Mouse (Mus musculus): ENCODE data around the gene Capn5. TPM values are rescaled to one million over a fixed set of nuclear protein-coding genes. Genes with fewer than 3 reads are reported as not detected.
"Not testable (repeated sequence)": the region's sequence is repeated elsewhere in the genome, so short reads cannot be mapped to it uniquely, and the experiment has no call there.

Capn5 gene
- total and polyA plus RNA-seq, 2 experiments from 2014 or later, result 20.9 to 51.9 TPM

GRCm38 (mm10) chr7:98190578-98190977 is 12.5 kb upstream of the Capn5 start:
- H3K27ac ChIP-seq (ENCODE audit: low read depth, low read length), result no peak overlapping the region
- ATAC-seq (ENCODE audit: low FRiP score), result no peak
- H3K4me2 ChIP-seq (ENCODE audit: low read depth, low read length, poor library complexity, severe bottlenecking), result no peak overlapping the region
- TF ChIP-seq CTCF (IDR thresholded peaks at IDR 0.05), result peak; percentile 49
- WGBS, result 95% methylated on average over 1 of the region's 1 CpGs
- no peaks in the 10 kb centered on the region for H3K36me3 ChIP-seq (ENCODE audit: insufficient read depth, low read length)
- peak; percentile 31 for DNase-seq (ENCODE audit: low spot score)
- peaks cover 29% of the 10 kb centered on the region for H3K27me3 ChIP-seq (ENCODE audit: insufficient read depth, low read length)
- no peak overlapping the region for H3K9ac ChIP-seq (replicated peaks; ENCODE audit: low read length, poor library complexity, severe bottlenecking)
- H3K4me1 ChIP-seq (ENCODE audit: insufficient read depth, low read length), result 0 out of 2 replicates have a peak, but pooled peaks cover 7% of the 10 kb centered on the region
- H3K9me3 ChIP-seq (ENCODE audit: low read length), result no peaks in the 10 kb centered on the region
- H3K4me3 ChIP-seq (ENCODE audit: low read depth, low read length), result no peak overlapping the region

GRCm38 (mm10) chr7:98189745-98190144 is 11.7 kb upstream of the Capn5 start:
- no peak for TF ChIP-seq CTCF (IDR thresholded peaks at IDR 0.05)
- no peak for DNase-seq (ENCODE audit: low spot score)
- H3K4me1 ChIP-seq (ENCODE audit: insufficient read depth, low read length), result 0 out of 2 replicates have a peak, but pooled peaks cover 7% of the 10 kb centered on the region
- H3K4me3 ChIP-seq (ENCODE audit: low read depth, low read length), result no peak overlapping the region
- no peaks in the 10 kb centered on the region for H3K36me3 ChIP-seq (ENCODE audit: insufficient read depth, low read length)
- H3K9ac ChIP-seq (replicated peaks; ENCODE audit: low read length, poor library complexity, severe bottlenecking), result no peak overlapping the region
- no peak overlapping the region for H3K27ac ChIP-seq (ENCODE audit: low read depth, low read length)
- no peaks in the 10 kb centered on the region for H3K9me3 ChIP-seq (ENCODE audit: low read length)
- no peak for ATAC-seq (ENCODE audit: low FRiP score)
- peaks cover 24% of the 10 kb centered on the region for H3K27me3 ChIP-seq (ENCODE audit: insufficient read depth, low read length)
- WGBS, result 45% methylated on average over 3 of the region's 3 CpGs
- H3K4me2 ChIP-seq (ENCODE audit: low read depth, low read length, poor library complexity, severe bottlenecking), result no peak overlapping the region

DNA sequence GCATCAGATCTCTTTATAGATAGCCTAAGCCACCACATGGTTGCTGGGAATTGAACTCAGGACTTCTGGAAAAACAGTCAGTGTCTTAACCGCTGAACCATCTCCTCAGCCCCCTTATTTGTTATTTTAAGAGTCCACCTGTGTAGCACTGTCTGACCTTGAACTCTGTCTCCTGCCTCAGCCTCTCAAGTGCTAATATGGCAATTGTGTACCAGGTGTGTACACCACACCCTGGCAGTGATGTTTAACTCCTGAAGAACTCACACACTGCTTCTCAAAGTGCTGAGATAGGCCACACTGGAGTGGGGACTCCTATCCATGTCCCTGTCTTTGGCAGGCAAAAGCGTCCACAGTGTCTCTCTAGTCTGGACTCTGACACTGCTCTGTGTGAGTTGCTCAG is 10.6 kb upstream of the Capn5 start:
- DNase-seq (ENCODE audit: low spot score) (no peak), ATAC-seq (ENCODE audit: low FRiP score) (no peak)
- WGBS, result 96% methylated on average over 2 of the region's 2 CpGs
- Histone ChIP-seq H3K9ac (replicated peaks; ENCODE audit: low read length, poor library complexity, severe bottlenecking) (no peak overlapping the region), H3K9me3 (ENCODE audit: low read length) (no peaks in the 10 kb centered on the region), H3K4me2 (ENCODE audit: low read depth, low read length, poor library complexity, severe bottlenecking) (no peak overlapping the region), H3K27ac (ENCODE audit: low read depth, low read length) (no peak overlapping the region), H3K27me3 (ENCODE audit: insufficient read depth, low read length) (peaks cover 24% of the 10 kb centered on the region), H3K4me1 (ENCODE audit: insufficient read depth, low read length) (0 out of 2 replicates have a peak, but pooled peaks cover 3% of the 10 kb centered on the region), H3K4me3 (ENCODE audit: low read depth, low read length) (no peak overlapping the region), H3K36me3 (ENCODE audit: insufficient read depth, low read length) (no peaks in the 10 kb centered on the region)
- TF ChIP-seq CTCF (IDR thresholded peaks at IDR 0.05), result no peak

DNA sequence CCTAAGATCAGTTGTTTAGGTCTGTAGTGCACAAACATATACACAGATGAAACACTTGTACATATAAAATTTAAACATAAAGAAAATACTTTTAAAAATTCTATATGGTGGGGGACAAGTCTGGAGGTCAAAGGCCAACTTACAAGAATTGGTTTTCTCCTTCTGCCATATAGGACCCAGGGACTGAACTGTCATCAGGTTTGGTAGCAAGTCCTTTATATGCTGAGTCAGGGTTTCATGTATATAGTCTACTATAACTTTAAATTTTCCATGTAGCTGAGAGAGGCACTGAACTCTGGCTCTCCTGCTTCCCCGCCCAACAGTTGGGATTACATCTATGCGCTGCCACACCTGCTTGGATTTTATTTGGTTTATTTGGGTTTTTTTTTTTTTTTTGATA is 10.2 kb upstream of the Capn5 start:
- Histone ChIP-seq H3K36me3 (ENCODE audit: insufficient read depth, low read length) (no peaks in the 10 kb centered on the region), H3K4me3 (ENCODE audit: low read depth, low read length) (no peak overlapping the region), H3K4me1 (ENCODE audit: insufficient read depth, low read length) (no peaks in the 10 kb centered on the region), H3K27me3 (ENCODE audit: insufficient read depth, low read length) (peaks cover 24% of the 10 kb centered on the region), H3K27ac (ENCODE audit: low read depth, low read length) (no peak overlapping the region), H3K4me2 (ENCODE audit: low read depth, low read length, poor library complexity, severe bottlenecking) (no peak overlapping the region), H3K9ac (replicated peaks; ENCODE audit: low read length, poor library complexity, severe bottlenecking) (no peak overlapping the region), H3K9me3 (ENCODE audit: low read length) (no peaks in the 10 kb centered on the region)
- no peak for DNase-seq (ENCODE audit: low spot score)
- no peak for ATAC-seq (ENCODE audit: low FRiP score)
- TF ChIP-seq CTCF (IDR thresholded peaks at IDR 0.05), result no peak
- 99% methylated on average over 2 of the region's 2 CpGs for WGBS

DNA sequence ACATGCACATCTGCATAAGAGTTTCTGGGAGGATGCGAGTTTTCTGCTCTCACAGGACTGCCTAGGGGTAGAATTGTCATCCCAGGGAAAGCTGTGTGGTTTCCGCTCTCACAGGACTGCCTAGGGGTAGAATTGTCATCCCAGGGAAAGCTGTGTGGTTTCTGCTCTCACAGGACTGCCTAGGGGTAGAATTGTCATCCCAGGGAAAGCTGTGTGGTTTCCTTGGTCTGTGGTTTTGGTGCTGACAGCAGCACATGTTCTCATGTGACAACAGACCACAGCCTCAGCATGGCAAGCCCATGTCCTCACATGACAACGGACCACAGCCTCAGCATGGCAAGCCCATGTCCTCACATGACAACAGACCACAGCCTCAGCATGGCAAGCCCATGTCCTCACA is 9.3 kb upstream of the Capn5 start:
- DNase-seq (ENCODE audit: low spot score); H3K4me3 ChIP-seq (ENCODE audit: low read depth, low read length); H3K36me3 ChIP-seq (ENCODE audit: insufficient read depth, low read length); H3K4me1 ChIP-seq (ENCODE audit: insufficient read depth, low read length); H3K9ac ChIP-seq (replicated peaks; ENCODE audit: low read length, poor library complexity, severe bottlenecking); ATAC-seq (ENCODE audit: low FRiP score); H3K4me2 ChIP-seq (ENCODE audit: low read depth, low read length, poor library complexity, severe bottlenecking); H3K9me3 ChIP-seq (ENCODE audit: low read length); H3K27ac ChIP-seq (ENCODE audit: low read depth, low read length): not testable (repeated sequence)
- peaks cover 15% of the 10 kb centered on the region for H3K27me3 ChIP-seq (ENCODE audit: insufficient read depth, low read length)
- 68% methylated on average over 3 of the region's 3 CpGs for WGBS

DNA sequence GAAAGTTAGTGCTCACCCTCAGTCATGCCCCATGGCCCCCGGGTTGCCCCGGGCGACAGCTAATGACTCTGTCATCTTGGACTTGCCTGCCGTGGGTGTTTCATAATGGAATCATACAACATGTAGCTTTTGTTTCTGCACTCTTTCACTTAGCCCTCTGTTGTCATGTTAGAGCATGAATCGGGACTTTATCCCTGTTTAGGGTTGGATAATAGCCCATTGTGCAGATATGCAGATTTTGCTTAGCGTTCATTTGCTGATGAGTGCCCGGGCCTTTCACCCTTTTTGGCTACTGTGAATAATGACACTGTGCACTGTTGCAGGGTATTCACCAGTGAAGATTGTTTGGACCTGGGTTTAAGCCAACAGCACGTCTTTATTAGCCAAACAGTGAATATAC is 8.6 kb upstream of the Capn5 start:
- Histone ChIP-seq H3K4me1 (ENCODE audit: insufficient read depth, low read length) (no peaks in the 10 kb centered on the region), H3K36me3 (ENCODE audit: insufficient read depth, low read length) (no peaks in the 10 kb centered on the region), H3K4me2 (ENCODE audit: low read depth, low read length, poor library complexity, severe bottlenecking) (no peak overlapping the region), H3K9me3 (ENCODE audit: low read length) (no peaks in the 10 kb centered on the region), H3K27ac (ENCODE audit: low read depth, low read length) (no peak overlapping the region), H3K9ac (replicated peaks; ENCODE audit: low read length, poor library complexity, severe bottlenecking) (no peak overlapping the region), H3K4me3 (ENCODE audit: low read depth, low read length) (no peak overlapping the region), H3K27me3 (ENCODE audit: insufficient read depth, low read length) (peaks cover 8% of the 10 kb centered on the region)
- ATAC-seq (ENCODE audit: low FRiP score), result peak; percentile 63; the same call in 1 of the 2 replicates
- TF ChIP-seq CTCF (IDR thresholded peaks at IDR 0.05), result no peak
- DNase-seq (ENCODE audit: low spot score), result peak; percentile 70
- 27% methylated on average over 8 of the region's 8 CpGs for WGBS
